Mouse (Mus musculus) hindbrain, embryonic 13.5 days (tissue): ENCODE data around the gene Csrp2. TPM values are rescaled to one million over a fixed set of nuclear protein-coding genes. Genes with fewer than 3 reads are reported as not detected.

Experiments used
- ATAC-seq: fragments of 200-750 bp; cut with Nextera tagmentation; 2 replicates; pipeline ENCODE4 v1.8.0; 2017; ENCODE audit warnings: moderate TSS enrichment; ENCODE audit not compliant: low FRiP score
- H3K27ac ChIP-seq: fragments of 300-500 bp; sonication (generic); 2 replicates; pipeline ENCODE4 v1.5.1; 2015; ENCODE audit warnings: inconsistent platforms, mild to moderate bottlenecking, moderate library complexity
- H3K27me3 ChIP-seq: fragments of 300-500 bp; sonication (generic); 2 replicates; pipeline ENCODE4 v1.6.1; 2015; ENCODE audit warnings: mild to moderate bottlenecking, inconsistent platforms
- H3K36me3 ChIP-seq: fragments of 300-500 bp; sonication (generic); 2 replicates; pipeline ENCODE4 v1.6.1; 2015; ENCODE audit warnings: mild to moderate bottlenecking, inconsistent platforms
- H3K4me1 ChIP-seq: fragments of 300-500 bp; sonication (generic); replicated peaks from 2 replicates; pipeline ENCODE4 v1.6.1; 2015; ENCODE audit warnings: inconsistent platforms
- H3K4me2 ChIP-seq: fragments of 300-500 bp; sonication (generic); 2 replicates; pipeline ENCODE4 v1.6.1; 2015; ENCODE audit warnings: inconsistent platforms, mild to moderate bottlenecking, moderate library complexity
- H3K4me3 ChIP-seq: fragments of 300-500 bp; sonication (generic); 2 replicates; pipeline ENCODE4 v1.5.1; 2015; ENCODE audit warnings: mild to moderate bottlenecking, inconsistent platforms
- H3K9ac ChIP-seq: fragments of 300-500 bp; sonication (generic); 2 replicates; pipeline ENCODE4 v1.6.1; 2015; ENCODE audit warnings: mild to moderate bottlenecking, inconsistent platforms
- H3K9me3 ChIP-seq: fragments of 300-500 bp; sonication (generic); 2 replicates; pipeline ENCODE4 v1.6.1; 2016; ENCODE audit warnings: inconsistent platforms
- WGBS: fragments of 180-500 bp; shearing (Covaris S2); methylation state at CpG from one replicate; pipeline ENCODE4 v1.1.7; 2015; 5-methylcytosine and 5-hydroxymethylcytosine counted together
- polyA plus RNA-seq: library from polyadenylated mRNA; unstranded; fragments of >200 nt; fragmentation: Nextera tagmentation; extraction: Ambion mirVana; gene quantifications from 2 replicates; pipeline ENCODE4 v1.2.1, GENCODE M21; 2015

Csrp2 gene
- polyA plus RNA-seq, 1 experiment from 2014 or later = 154 TPM

GRCm38 (mm10) chr10:110935081-110935480 lies 15.5 kb downstream of the Csrp2 start:
- Histone ChIP-seq H3K27ac (no peak overlapping the region), H3K9me3 (no peaks in the 10 kb centered on the region), H3K9ac (no peak overlapping the region), H3K4me2 (no peak overlapping the region), H3K36me3 (peaks cover 19% of the 10 kb centered on the region), H3K4me3 (no peak overlapping the region), H3K27me3 (no peaks in the 10 kb centered on the region), H3K4me1 (peaks cover 24% of the 10 kb centered on the region)
- no peak for ATAC-seq
- 93% methylated on average over 11 of the region's 11 CpGs for WGBS

- 87% methylated on average over 7 of the region's 7 CpGs for WGBS
- no peak for ATAC-seq
- H3K4me1 ChIP-seq = peaks cover 18% of the 10 kb centered on the region
- no peak overlapping the region for H3K4me2 ChIP-seq
- H3K27me3 ChIP-seq = no peaks in the 10 kb centered on the region
- H3K4me3 ChIP-seq = no peak overlapping the region
- H3K9ac ChIP-seq = no peak overlapping the region
- no peaks in the 10 kb centered on the region for H3K9me3 ChIP-seq
- peaks cover 20% of the 10 kb centered on the region for H3K36me3 ChIP-seq
- H3K27ac ChIP-seq = no peak overlapping the region
These were observed 16.1 kb downstream of the Csrp2 start for GRCm38 (mm10) chr10:110935669-110936068.

GRCm38 (mm10) chr10:110938361-110938760 lies 18.8 kb downstream of the Csrp2 start:
- 94% methylated on average over 7 of the region's 7 CpGs for WGBS
- ATAC-seq = no peak
- Histone ChIP-seq H3K4me2 (no peak overlapping the region), H3K27ac (no peak overlapping the region), H3K36me3 (peaks cover 36% of the 10 kb centered on the region), H3K9me3 (no peaks in the 10 kb centered on the region), H3K27me3 (no peaks in the 10 kb centered on the region), H3K4me3 (no peak overlapping the region), H3K9ac (no peak overlapping the region), H3K4me1 (no peaks in the 10 kb centered on the region)

DNA sequence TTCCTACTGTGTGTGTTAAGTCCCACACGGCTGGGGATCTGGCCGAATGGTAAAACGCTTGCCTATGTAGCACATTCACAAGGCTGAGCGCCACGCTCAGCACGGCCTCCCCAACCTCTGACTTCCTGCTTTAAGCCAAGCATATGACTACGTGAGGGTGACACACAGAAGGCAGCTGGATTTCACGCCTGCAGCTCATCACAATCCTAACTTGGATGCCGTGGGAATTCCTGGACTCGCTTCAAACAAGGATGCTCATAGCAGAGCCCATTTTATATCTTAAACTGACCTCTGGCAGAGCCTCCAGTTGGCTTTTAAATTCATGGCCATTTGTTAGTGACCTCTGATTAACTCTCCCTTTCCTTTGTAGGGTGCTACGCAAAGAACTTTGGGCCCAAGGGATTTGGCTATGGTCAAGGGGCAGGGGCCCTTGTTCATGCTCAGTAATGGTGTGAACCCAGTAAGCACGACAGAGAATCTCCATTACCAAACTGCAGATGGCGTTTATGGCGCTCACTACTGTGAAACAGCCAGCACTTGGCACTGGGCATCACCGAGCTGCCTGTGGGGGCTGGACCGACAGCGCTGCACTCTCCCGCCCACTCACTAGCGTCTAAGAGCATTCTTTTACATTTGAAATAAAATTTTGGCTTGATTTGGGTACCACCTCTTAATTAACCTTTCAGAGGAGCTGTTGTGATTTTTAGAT lies 19.4 kb downstream of the Csrp2 start:
- ATAC-seq = peak; percentile 30; the same call in 1 of the 2 replicates
- no peaks in the 10 kb centered on the region for H3K4me1 ChIP-seq
- no peak overlapping the region for H3K27ac ChIP-seq
- no peak overlapping the region for H3K9ac ChIP-seq
- no peaks in the 10 kb centered on the region for H3K27me3 ChIP-seq
- WGBS = 87% methylated on average over 19 of the region's 19 CpGs
- peaks cover 39% of the 10 kb centered on the region for H3K36me3 ChIP-seq
- no peaks in the 10 kb centered on the region for H3K9me3 ChIP-seq
- H3K4me3 ChIP-seq = no peak overlapping the region
- no peak overlapping the region for H3K4me2 ChIP-seq

- Histone ChIP-seq H3K27me3 (no peaks in the 10 kb centered on the region), H3K9me3 (no peaks in the 10 kb centered on the region), H3K4me1 (no peaks in the 10 kb centered on the region), H3K4me3 (no peak overlapping the region), H3K36me3 (peaks cover 42% of the 10 kb centered on the region), H3K9ac (no peak overlapping the region), H3K27ac (peak overlapping the region; percentile 40; the same call in 1 of the 2 replicates), H3K4me2 (no peak overlapping the region)
- WGBS = 74% methylated on average over 4 of the region's 4 CpGs
- ATAC-seq = no peak
These were observed 20.1 kb downstream of the Csrp2 start for GRCm38 (mm10) chr10:110939717-110940116.

DNA sequence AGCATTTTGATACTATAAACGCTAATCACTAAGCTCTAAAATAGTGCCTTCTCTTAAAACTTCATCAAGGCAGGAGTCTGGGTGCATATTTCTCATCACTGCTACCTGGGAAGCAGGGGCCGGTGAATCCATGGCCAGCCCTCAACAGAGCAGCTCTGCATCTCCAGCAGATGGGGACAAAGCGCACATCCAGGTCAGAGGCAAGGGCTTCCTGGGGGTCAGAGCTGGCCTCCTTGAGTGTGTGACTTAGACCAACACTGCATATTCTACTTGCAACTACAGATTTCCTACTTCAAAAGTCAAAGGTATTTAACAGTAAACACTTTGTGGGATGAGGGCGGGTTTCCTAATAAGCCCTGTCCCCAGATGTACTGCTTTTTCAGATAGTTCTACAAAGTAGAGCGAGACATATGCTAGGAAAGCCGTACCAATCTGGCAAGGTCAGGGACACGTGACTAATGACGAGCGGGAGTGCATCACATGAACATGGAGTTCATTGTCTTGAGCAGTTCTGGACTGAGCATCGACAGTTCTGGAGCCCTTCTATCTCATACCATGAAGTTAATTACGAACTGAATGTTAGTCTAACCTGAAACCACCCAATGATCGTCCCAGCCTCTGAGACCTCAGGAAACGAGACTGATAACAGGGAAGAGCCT lies 21.3 kb downstream of the Csrp2 start:
- no peaks in the 10 kb centered on the region for H3K9me3 ChIP-seq
- no peaks in the 10 kb centered on the region for H3K27me3 ChIP-seq
- no peak overlapping the region for H3K4me3 ChIP-seq
- H3K4me1 ChIP-seq = no peaks in the 10 kb centered on the region
- peaks cover 46% of the 10 kb centered on the region for H3K36me3 ChIP-seq
- no peak for ATAC-seq
- WGBS = 89% methylated on average over 13 of the region's 13 CpGs
- H3K4me2 ChIP-seq = no peak overlapping the region
- peak overlapping the region; percentile 44; the same call in 1 of the 2 replicates for H3K27ac ChIP-seq
- no peak overlapping the region for H3K9ac ChIP-seq

DNA sequence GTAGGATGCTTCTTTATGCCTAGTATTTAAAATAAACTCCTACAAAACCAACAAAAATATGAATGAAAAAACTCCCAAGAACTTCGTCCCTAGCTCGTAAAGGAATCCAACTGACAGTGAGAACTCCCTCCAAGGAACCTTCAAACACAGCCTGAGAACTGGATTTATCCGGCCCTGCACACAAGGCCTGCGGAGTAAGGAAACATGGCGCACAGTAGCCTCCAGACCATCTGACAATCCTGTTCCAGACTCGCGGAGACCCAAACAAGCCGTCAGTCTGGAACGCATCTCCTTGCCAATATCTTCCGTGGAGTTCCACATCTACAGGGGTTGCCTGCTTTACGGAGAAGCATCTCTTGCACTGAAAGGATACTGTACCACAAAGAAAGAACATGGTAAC lies 22.4 kb downstream of the Csrp2 start:
- WGBS = 96% methylated on average over 11 of the region's 11 CpGs

DNA sequence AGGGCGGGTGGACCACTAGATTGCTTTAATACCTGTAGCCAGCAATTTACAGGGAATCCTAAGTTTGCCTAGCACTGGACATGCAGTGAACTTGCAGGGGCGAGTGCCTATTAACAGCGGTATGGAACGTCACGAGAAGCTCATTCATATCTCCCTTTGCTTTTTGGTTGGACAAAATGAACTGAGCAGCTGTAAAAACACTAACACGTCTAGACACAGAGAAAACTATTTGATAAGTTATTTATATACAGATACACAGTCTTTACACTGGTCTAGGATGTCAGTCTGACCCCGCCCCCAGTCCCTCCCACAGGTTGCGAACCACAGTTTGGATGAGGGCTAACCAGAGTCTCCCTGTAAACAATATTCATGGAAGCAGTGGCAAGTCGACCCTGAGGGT lies 23.2 kb downstream of the Csrp2 start:
- H3K9ac ChIP-seq = no peak overlapping the region
- ATAC-seq = no peak
- no peak overlapping the region for H3K4me2 ChIP-seq
- H3K27ac ChIP-seq = no peak overlapping the region
- 91% methylated on average over 9 of the region's 9 CpGs for WGBS
- H3K27me3 ChIP-seq = no peaks in the 10 kb centered on the region
- H3K36me3 ChIP-seq = peaks cover 63% of the 10 kb centered on the region
- no peak overlapping the region for H3K4me3 ChIP-seq
- no peaks in the 10 kb centered on the region for H3K4me1 ChIP-seq
- H3K9me3 ChIP-seq = no peaks in the 10 kb centered on the region

More for the DNA sequence above, 22.4 kb downstream of the Csrp2 start:
- Histone ChIP-seq H3K9ac (no peak overlapping the region), H3K9me3 (no peaks in the 10 kb centered on the region), H3K36me3 (peaks cover 56% of the 10 kb centered on the region), H3K27ac (no peak overlapping the region), H3K4me3 (no peak overlapping the region), H3K4me1 (no peaks in the 10 kb centered on the region), H3K27me3 (no peaks in the 10 kb centered on the region), H3K4me2 (no peak overlapping the region)
- no peak for ATAC-seq

- no peaks in the 10 kb centered on the region for H3K4me1 ChIP-seq
- no peak overlapping the region for H3K4me3 ChIP-seq
- no peaks in the 10 kb centered on the region for H3K9me3 ChIP-seq
- no peak for ATAC-seq
- H3K27ac ChIP-seq = no peak overlapping the region
- no peaks in the 10 kb centered on the region for H3K27me3 ChIP-seq
- H3K4me2 ChIP-seq = no peak overlapping the region
- no peak overlapping the region for H3K9ac ChIP-seq
- WGBS = 94% methylated on average over 11 of the region's 11 CpGs
- peaks cover 53% of the 10 kb centered on the region for H3K36me3 ChIP-seq
These were observed 24.6 kb downstream of the Csrp2 start for GRCm38 (mm10) chr10:110944175-110944574.

- Histone ChIP-seq H3K9ac (no peak overlapping the region), H3K4me1 (no peaks in the 10 kb centered on the region), H3K4me3 (no peak overlapping the region), H3K27me3 (no peaks in the 10 kb centered on the region), H3K4me2 (no peak overlapping the region), H3K27ac (no peak overlapping the region), H3K36me3 (peaks cover 60% of the 10 kb centered on the region), H3K9me3 (no peaks in the 10 kb centered on the region)
- ATAC-seq = no peak
- 90% methylated on average over 12 of the region's 12 CpGs for WGBS
These were observed 26.4 kb downstream of the Csrp2 start for GRCm38 (mm10) chr10:110945966-110946365.

DNA sequence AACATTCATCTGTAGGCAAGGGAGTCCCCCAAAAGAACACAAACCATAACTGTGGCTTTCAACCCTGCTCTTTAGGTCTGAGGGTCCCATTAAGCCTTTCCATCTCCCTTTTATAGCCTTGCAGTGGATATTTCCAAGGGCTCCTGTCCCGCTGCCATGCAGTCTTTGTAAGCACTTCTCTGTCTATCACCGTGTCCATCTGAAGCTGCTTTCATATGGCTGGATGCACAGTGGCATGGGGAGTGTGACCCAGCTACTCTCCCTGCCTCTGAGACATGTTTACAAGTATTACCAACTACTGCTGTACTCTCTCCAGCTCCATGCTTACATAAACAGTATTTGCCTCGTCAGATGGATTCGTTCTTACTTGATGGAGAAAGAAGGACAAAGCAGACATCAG lies 28.0 kb downstream of the Csrp2 start:
- Histone ChIP-seq H3K4me3 (no peak overlapping the region), H3K9ac (no peak overlapping the region), H3K4me2 (no peak overlapping the region), H3K36me3 (peaks cover 52% of the 10 kb centered on the region), H3K27ac (no peak overlapping the region), H3K4me1 (no peaks in the 10 kb centered on the region), H3K27me3 (no peaks in the 10 kb centered on the region), H3K9me3 (no peaks in the 10 kb centered on the region)
- 89% methylated on average over 4 of the region's 4 CpGs for WGBS
- no peak for ATAC-seq

DNA sequence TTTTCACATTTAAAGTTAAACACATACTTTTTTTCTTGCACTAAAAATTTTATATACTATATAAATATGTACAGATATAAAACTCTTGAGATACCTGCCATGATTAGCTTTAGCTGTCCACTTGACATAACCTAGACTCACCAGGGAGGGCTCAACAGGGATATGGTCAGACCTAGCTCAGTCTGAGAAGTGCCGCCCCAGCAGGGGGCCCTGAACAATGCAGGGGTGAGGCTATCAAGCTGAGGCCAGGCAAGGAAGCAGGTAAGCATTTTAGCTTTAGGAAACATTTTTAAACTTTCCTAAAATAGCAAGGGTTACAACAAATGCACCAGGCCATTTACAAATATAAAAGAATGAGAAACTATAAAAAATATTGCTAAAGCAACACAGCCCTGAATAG lies 31.5 kb downstream of the Csrp2 start:
- H3K27ac ChIP-seq = no peak overlapping the region
- peaks cover 46% of the 10 kb centered on the region for H3K36me3 ChIP-seq
- no peaks in the 10 kb centered on the region for H3K9me3 ChIP-seq
- no peak overlapping the region for H3K4me3 ChIP-seq
- no peaks in the 10 kb centered on the region for H3K27me3 ChIP-seq
- H3K4me2 ChIP-seq = no peak overlapping the region
- 86% methylated on average over 1 of the region's 1 CpGs for WGBS
- no peak for ATAC-seq
- H3K9ac ChIP-seq = no peak overlapping the region
- no peaks in the 10 kb centered on the region for H3K4me1 ChIP-seq

DNA sequence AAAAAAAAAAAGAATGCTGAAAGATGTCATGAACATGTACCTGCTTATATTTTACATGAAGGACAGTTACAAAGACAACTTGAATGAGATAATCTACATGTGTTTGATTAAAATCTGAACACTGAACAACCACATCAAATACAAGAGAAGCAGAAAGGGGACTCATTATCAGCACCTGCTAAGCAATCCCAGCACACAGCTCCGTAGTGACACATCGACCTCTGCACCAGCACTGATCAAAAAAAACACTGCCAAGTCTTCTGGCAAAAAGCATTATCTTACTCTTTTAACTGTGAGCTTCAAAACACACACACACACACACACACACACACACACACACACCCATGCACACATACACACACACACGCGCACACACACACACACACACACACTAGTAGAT lies 32.2 kb downstream of the Csrp2 start:
- Histone ChIP-seq H3K9me3 (no peaks in the 10 kb centered on the region), H3K9ac (no peak overlapping the region), H3K27ac (no peak overlapping the region), H3K4me2 (no peak overlapping the region), H3K4me1 (no peaks in the 10 kb centered on the region), H3K4me3 (no peak overlapping the region), H3K27me3 (no peaks in the 10 kb centered on the region), H3K36me3 (peaks cover 46% of the 10 kb centered on the region)
- ATAC-seq = no peak
- WGBS = 86% methylated on average over 4 of the region's 4 CpGs
